Mouse (Mus musculus): ENCODE results near the gene Zmym2. TPM values are rescaled to one million over a fixed set of nuclear protein-coding genes. Genes with fewer than 3 reads are reported as not detected.

Zmym2 gene
- polyA plus RNA-seq, 1 experiment from 2014 or later = 39.1 TPM

GRCm38 (mm10) chr14:56939903-56940302 lies 53.5 kb downstream of the Zmym2 start:
- no peak overlapping the region for H3K4me3 ChIP-seq
- no peak overlapping the region for H3K9ac ChIP-seq
- WGBS = 70% methylated on average over 1 of the region's 1 CpGs
- H3K9me3 ChIP-seq = no peaks in the 10 kb centered on the region
- no peak overlapping the region for H3K27ac ChIP-seq
- H3K4me2 ChIP-seq = no peak overlapping the region
- H3K4me1 ChIP-seq = no peaks in the 10 kb centered on the region
- ATAC-seq (ENCODE audit: borderline replicate concordance, extremely low read depth, low FRiP score, low TSS enrichment) = no peak
- H3K36me3 ChIP-seq = peaks cover 52% of the 10 kb centered on the region
- no peaks in the 10 kb centered on the region for H3K27me3 ChIP-seq

GRCm38 (mm10) chr14:56952928-56953327 lies 66.5 kb downstream of the Zmym2 start:
- WGBS = 91% methylated on average over 4 of the region's 4 CpGs
- no peaks in the 10 kb centered on the region for H3K27me3 ChIP-seq
- H3K4me3 ChIP-seq = no peak overlapping the region
- H3K27ac ChIP-seq = no peak overlapping the region
- no peaks in the 10 kb centered on the region for H3K9me3 ChIP-seq
- no peak overlapping the region for H3K9ac ChIP-seq
- no peak for ATAC-seq (ENCODE audit: borderline replicate concordance, extremely low read depth, low FRiP score, low TSS enrichment)
- peaks cover 57% of the 10 kb centered on the region for H3K36me3 ChIP-seq
- no peaks in the 10 kb centered on the region for H3K4me1 ChIP-seq
- H3K4me2 ChIP-seq = no peak overlapping the region

- Histone ChIP-seq H3K4me3 (no peak overlapping the region), H3K36me3 (peaks cover 59% of the 10 kb centered on the region)
Observed at GRCm38 (mm10) chr14:56954393-56954792, 67.9 kb downstream of the Zmym2 start.

GRCm38 (mm10) chr14:56963969-56964734 lies 77.7 kb downstream of the Zmym2 start:
- Histone ChIP-seq H3K36me3 (peaks cover 23% of the 10 kb centered on the region), H3K27ac (no peak overlapping the region), H3K9me3 (no peaks in the 10 kb centered on the region), H3K4me3 (no peak overlapping the region), H3K27me3 (no peaks in the 10 kb centered on the region), H3K4me2 (no peak overlapping the region), H3K4me1 (no peaks in the 10 kb centered on the region), H3K9ac (no peak overlapping the region)
- WGBS = 59% methylated on average over 2 of the region's 2 CpGs
- ATAC-seq (ENCODE audit: borderline replicate concordance, extremely low read depth, low FRiP score, low TSS enrichment) = no peak

More at GRCm38 (mm10) chr14:56954393-56954792, 67.9 kb downstream of the Zmym2 start:
- Histone ChIP-seq H3K27me3 (no peaks in the 10 kb centered on the region), H3K27ac (no peak overlapping the region), H3K4me1 (no peaks in the 10 kb centered on the region), H3K9me3 (no peaks in the 10 kb centered on the region), H3K9ac (no peak overlapping the region), H3K4me2 (no peak overlapping the region)
- ATAC-seq (ENCODE audit: borderline replicate concordance, extremely low read depth, low FRiP score, low TSS enrichment) = no peak

GRCm38 (mm10) chr14:56969653-56970052 lies 83.2 kb downstream of the Zmym2 start:
- whole genome bisulfite sequencing = 73% methylated on average over 8 of the region's 8 CpGs
- H3K36me3 ChIP-seq = no peaks in the 10 kb centered on the region
- H3K9me3 ChIP-seq = no peaks in the 10 kb centered on the region
- H3K9ac ChIP-seq = no peak overlapping the region
- H3K4me3 ChIP-seq = no peak overlapping the region
- no peaks in the 10 kb centered on the region for H3K27me3 ChIP-seq
- no peaks in the 10 kb centered on the region for H3K4me1 ChIP-seq
- no peak overlapping the region for H3K4me2 ChIP-seq
- H3K27ac ChIP-seq = no peak overlapping the region
- no peak for ATAC-seq (ENCODE audit: borderline replicate concordance, extremely low read depth, low FRiP score, low TSS enrichment)

- Histone ChIP-seq H3K4me1 (no peaks in the 10 kb centered on the region), H3K27ac (no peak overlapping the region), H3K9me3 (no peaks in the 10 kb centered on the region), H3K9ac (no peak overlapping the region), H3K4me3 (no peak overlapping the region), H3K4me2 (no peak overlapping the region), H3K27me3 (no peaks in the 10 kb centered on the region), H3K36me3 (no peaks in the 10 kb centered on the region)
- 71% methylated on average over 11 of the region's 11 CpGs for WGBS
- no peak for ATAC-seq (ENCODE audit: borderline replicate concordance, extremely low read depth, low FRiP score, low TSS enrichment)
Observed at GRCm38 (mm10) chr14:56970160-56970559, 83.7 kb downstream of the Zmym2 start.

- no peak overlapping the region for H3K27ac ChIP-seq
- H3K9ac ChIP-seq = no peak overlapping the region
- no peaks in the 10 kb centered on the region for H3K9me3 ChIP-seq
- no peaks in the 10 kb centered on the region for H3K36me3 ChIP-seq
- H3K4me1 ChIP-seq = no peaks in the 10 kb centered on the region
- ATAC-seq (ENCODE audit: borderline replicate concordance, extremely low read depth, low FRiP score, low TSS enrichment) = no peak
- no peak overlapping the region for H3K4me3 ChIP-seq
- H3K27me3 ChIP-seq = no peaks in the 10 kb centered on the region
- H3K4me2 ChIP-seq = no peak overlapping the region
- 50% methylated on average over 8 of the region's 8 CpGs for WGBS
Observed at GRCm38 (mm10) chr14:56978045-56978655, 91.7 kb downstream of the Zmym2 start.

GRCm38 (mm10) chr14:56988621-56989020 lies 102.2 kb downstream of the Zmym2 start:
- no peak overlapping the region for H3K27ac ChIP-seq
- H3K4me2 ChIP-seq = no peak overlapping the region
- no peaks in the 10 kb centered on the region for H3K9me3 ChIP-seq
- no peaks in the 10 kb centered on the region for H3K36me3 ChIP-seq
- no peak overlapping the region for H3K4me3 ChIP-seq
- H3K9ac ChIP-seq = no peak overlapping the region
- 63% methylated on average over 4 of the region's 4 CpGs for WGBS
- no peaks in the 10 kb centered on the region for H3K27me3 ChIP-seq
- H3K4me1 ChIP-seq = no peaks in the 10 kb centered on the region
- no peak for ATAC-seq (ENCODE audit: borderline replicate concordance, extremely low read depth, low FRiP score, low TSS enrichment)

Other genes with a start within 250 kb of the Zmym2 start
- 23.3 and 26.4 TPM in 2 replicates for gene Mphosph8, start 218.4 kb upstream of the Zmym2 start, polyA plus RNA-seq (2015; fragmentation: Nextera tagmentation; extraction: Ambion mirVana)
- gene Pspc1, start 108.3 kb upstream of the Zmym2 start, polyA plus RNA-seq (2015; fragmentation: Nextera tagmentation; extraction: Ambion mirVana) = 25.5 and 26.0 TPM in 2 replicates
- 24.6 and 26.3 TPM in 2 replicates for gene Zmym5, start 74.9 kb upstream of the Zmym2 start, polyA plus RNA-seq (2015; fragmentation: Nextera tagmentation; extraction: Ambion mirVana)
- 3.3 and 5.3 TPM in 2 replicates for gene Gja3, start 171.4 kb downstream of the Zmym2 start, polyA plus RNA-seq (2015; fragmentation: Nextera tagmentation; extraction: Ambion mirVana)
- 0.52 and 1.3 TPM in 2 replicates for gene Gjb2, start 218.0 kb downstream of the Zmym2 start, polyA plus RNA-seq (2015; fragmentation: Nextera tagmentation; extraction: Ambion mirVana)
- gene Gm4491, start 229.2 kb downstream of the Zmym2 start, polyA plus RNA-seq (2015; fragmentation: Nextera tagmentation; extraction: Ambion mirVana) = not detected in 2 replicates
- 0.10 and 1.3 TPM in 2 replicates for gene Gjb6, start 247.0 kb downstream of the Zmym2 start, polyA plus RNA-seq (2015; fragmentation: Nextera tagmentation; extraction: Ambion mirVana)